Mouse (Mus musculus): ENCODE measurements around the gene Atp5b. TPM values are rescaled to one million over a fixed set of nuclear protein-coding genes. Genes with fewer than 3 reads are reported as not detected.
A peak's percentile ranks its signal among the peaks of the same experiment; 100 is the strongest.
"Not testable (repeated sequence)": the region's sequence is repeated elsewhere in the genome, so short reads cannot be mapped to it uniquely, and the experiment has no call there.

Gene Atp5b
- polyA plus RNA-seq, 2 experiments, result 999 to 1,823 TPM

- Histone ChIP-seq H3K4me1 (replicated peaks; ENCODE audit: control insufficient read depth in 2 of 2, insufficient read depth in 2 of 2, low read length in 1 of 2) (peaks cover 31 to 35% of the 10 kb centered on the region in 2 experiments), H3K4me2 (ENCODE audit: low read depth) (peak overlapping the region; percentile 96; the same call in 1 of the 2 replicates), H3K9ac (replicated peaks) (no peak overlapping the region), H3K4me3 (ENCODE audit: insufficient read depth in 1 of 2, low read depth in 2 of 2, low read length in 2 of 2) (no peak overlapping the region), H3K36me3 (replicated peaks; ENCODE audit: control insufficient read depth, insufficient read depth, low read depth) (peaks cover 13% of the 10 kb centered on the region), H3K9me3 (ENCODE audit: control insufficient read depth, low read length) (no peaks in the 10 kb centered on the region), H3K27me3 (ENCODE audit: control insufficient read depth, insufficient read depth, low read length) (no peaks in the 10 kb centered on the region), H3K27ac (no peak overlapping the region; the same call in 1 of the 2 replicates)
- ATAC-seq (ENCODE audit: insufficient read depth) (no peak), DNase-seq (ENCODE audit: low read depth in 3 of 3, low spot score in 3 of 3) (no peak)
- WGBS (ENCODE audit: insufficient replicate concordance), result 75% methylated on average over 6 of the region's 6 CpGs
- TF ChIP-seq EP300 (IDR thresholded peaks at IDR 0.05; ENCODE audit: low read depth) (no peak), CTCF (IDR thresholded peaks at IDR 0.05; ENCODE audit: low read depth) (no peak)
Measured at GRCm38 (mm10) chr10:128062221-128062989, 20.7 kb upstream of the Atp5b start.

- Histone ChIP-seq H3K4me3 (ENCODE audit: insufficient read depth in 1 of 2, low read depth in 2 of 2, low read length in 2 of 2) (no peak overlapping the region), H3K9me3 (ENCODE audit: control insufficient read depth, low read length) (no peaks in the 10 kb centered on the region)
Measured at GRCm38 (mm10) chr10:128066072-128066471, 17.0 kb upstream of the Atp5b start.

GRCm38 (mm10) chr10:128069201-128069600, 13.9 kb upstream of the Atp5b start:
- ATAC-seq (ENCODE audit: insufficient read depth), result peak; percentile 51; the same call in 1 of the 2 replicates
- TF ChIP-seq EP300 (IDR thresholded peaks at IDR 0.05; ENCODE audit: low read depth), result no peak
- no peak for TF ChIP-seq CTCF (IDR thresholded peaks at IDR 0.05; ENCODE audit: low read depth)
- H3K9ac ChIP-seq (replicated peaks), result no peak overlapping the region
- DNase-seq (ENCODE audit: low read depth in 3 of 3, low spot score in 3 of 3), result no peak
- peaks cover 6 to 10% of the 10 kb centered on the region in 2 experiments for H3K4me1 ChIP-seq (replicated peaks; ENCODE audit: control insufficient read depth in 2 of 2, insufficient read depth in 2 of 2, low read length in 1 of 2)
- no peak overlapping the region for H3K4me3 ChIP-seq (ENCODE audit: insufficient read depth in 1 of 2, low read depth in 2 of 2, low read length in 2 of 2)
- H3K9me3 ChIP-seq (ENCODE audit: control insufficient read depth, low read length), result no peaks in the 10 kb centered on the region
- 45% methylated on average over 4 of the region's 4 CpGs for WGBS (ENCODE audit: insufficient replicate concordance)
- H3K27ac ChIP-seq, result no peak overlapping the region
- peaks cover 60% of the 10 kb centered on the region for H3K36me3 ChIP-seq (replicated peaks; ENCODE audit: control insufficient read depth, insufficient read depth, low read depth)
- no peaks in the 10 kb centered on the region for H3K27me3 ChIP-seq (ENCODE audit: control insufficient read depth, insufficient read depth, low read length)
- H3K4me2 ChIP-seq (ENCODE audit: low read depth), result no peak overlapping the region

More at GRCm38 (mm10) chr10:128066072-128066471, 17.0 kb upstream of the Atp5b start:
- Histone ChIP-seq H3K9ac (replicated peaks) (no peak overlapping the region), H3K27me3 (ENCODE audit: control insufficient read depth, insufficient read depth, low read length) (no peaks in the 10 kb centered on the region), H3K27ac (no peak overlapping the region), H3K36me3 (replicated peaks; ENCODE audit: control insufficient read depth, insufficient read depth, low read depth) (peaks cover 36% of the 10 kb centered on the region), H3K4me2 (ENCODE audit: low read depth) (no peak overlapping the region), H3K4me1 (replicated peaks; ENCODE audit: control insufficient read depth in 2 of 2, insufficient read depth in 2 of 2, low read length in 1 of 2) (peaks cover 18 to 29% of the 10 kb centered on the region in 2 experiments)
- TF ChIP-seq CTCF (IDR thresholded peaks at IDR 0.05; ENCODE audit: low read depth), result no peak
- no peak for TF ChIP-seq EP300 (IDR thresholded peaks at IDR 0.05; ENCODE audit: low read depth)
- 72% methylated on average over 5 of the region's 5 CpGs for WGBS (ENCODE audit: insufficient replicate concordance)
- ATAC-seq (ENCODE audit: insufficient read depth) (no peak), DNase-seq (ENCODE audit: low read depth in 3 of 3, low spot score in 3 of 3) (no peak)

- H3K27me3 ChIP-seq (ENCODE audit: control insufficient read depth, insufficient read depth, low read length); H3K4me3 ChIP-seq (ENCODE audit: insufficient read depth in 1 of 2, low read depth in 2 of 2, low read length in 2 of 2); H3K27ac ChIP-seq; H3K4me1 ChIP-seq (replicated peaks; ENCODE audit: control insufficient read depth in 2 of 2, insufficient read depth in 2 of 2, low read length in 1 of 2); H3K9ac ChIP-seq (replicated peaks); H3K4me2 ChIP-seq (ENCODE audit: low read depth); DNase-seq (ENCODE audit: low read depth in 3 of 3, low spot score in 3 of 3); H3K9me3 ChIP-seq (ENCODE audit: control insufficient read depth, low read length); ATAC-seq (ENCODE audit: insufficient read depth): not testable (repeated sequence)
- peaks cover 69% of the 10 kb centered on the region for H3K36me3 ChIP-seq (replicated peaks; ENCODE audit: control insufficient read depth, insufficient read depth, low read depth)
- WGBS (ENCODE audit: insufficient replicate concordance), result 87% methylated on average over 2 of the region's 2 CpGs
Measured at GRCm38 (mm10) chr10:128070432-128070831, 12.6 kb upstream of the Atp5b start.

- H3K4me1 ChIP-seq (replicated peaks; ENCODE audit: control insufficient read depth in 2 of 2, insufficient read depth in 2 of 2, low read length in 1 of 2); H3K4me2 ChIP-seq (ENCODE audit: low read depth); DNase-seq (ENCODE audit: low read depth in 3 of 3, low spot score in 3 of 3); H3K9me3 ChIP-seq (ENCODE audit: control insufficient read depth, low read length); H3K27ac ChIP-seq; H3K4me3 ChIP-seq (ENCODE audit: insufficient read depth in 1 of 2, low read depth in 2 of 2, low read length in 2 of 2); ATAC-seq (ENCODE audit: insufficient read depth); H3K9ac ChIP-seq (replicated peaks); H3K27me3 ChIP-seq (ENCODE audit: control insufficient read depth, insufficient read depth, low read length): not testable (repeated sequence)
- H3K36me3 ChIP-seq (replicated peaks; ENCODE audit: control insufficient read depth, insufficient read depth, low read depth), result peaks cover 25% of the 10 kb centered on the region
- WGBS (ENCODE audit: insufficient replicate concordance), result 77% methylated on average over 5 of the region's 5 CpGs
Measured at GRCm38 (mm10) chr10:128078269-128078668, 4.8 kb upstream of the Atp5b start.
